Mouse (Mus musculus) forebrain, embryonic 12.5 days (tissue): ENCODE measurements around the gene Srsy. TPM values are rescaled to one million over a fixed set of nuclear protein-coding genes. Genes with fewer than 3 reads are reported as not detected.
"Not testable (repeated sequence)": the region's sequence is repeated elsewhere in the genome, so short reads cannot be mapped to it uniquely, and the experiment has no call there.

Experiments used
- ATAC-seq: fragments of 200-750 bp; cut with Nextera tagmentation; 2 replicates; pipeline ENCODE4 v1.8.0; 2017; ENCODE audit warnings: moderate TSS enrichment; ENCODE audit not compliant: low FRiP score
- H3K27ac ChIP-seq: fragments of 300-500 bp; sonication (generic); 2 replicates; pipeline ENCODE4 v1.5.1; 2016; ENCODE audit warnings: mild to moderate bottlenecking
- H3K27me3 ChIP-seq: fragments of 300-500 bp; sonication (generic); 2 replicates; pipeline ENCODE4 v1.6.1; 2016; ENCODE audit warnings: mild to moderate bottlenecking
- H3K36me3 ChIP-seq: fragments of 300-500 bp; sonication (generic); replicated peaks from 2 replicates; pipeline ENCODE4 v1.6.1; 2016; ENCODE audit warnings: mild to moderate bottlenecking
- H3K4me1 ChIP-seq: fragments of 300-500 bp; sonication (generic); 2 replicates; pipeline ENCODE4 v1.6.1; 2016
- H3K4me2 ChIP-seq: fragments of 300-500 bp; sonication (generic); 2 replicates; pipeline ENCODE4 v1.6.1; 2016; ENCODE audit warnings: mild to moderate bottlenecking, moderate library complexity
- H3K4me3 ChIP-seq: fragments of 300-500 bp; sonication (generic); replicated peaks from 2 replicates; pipeline ENCODE4 v1.5.1; 2016; ENCODE audit warnings: mild to moderate bottlenecking
- H3K9ac ChIP-seq: fragments of 300-500 bp; sonication (generic); 2 replicates; pipeline ENCODE4 v1.6.1; 2016; ENCODE audit warnings: mild to moderate bottlenecking
- H3K9me3 ChIP-seq: fragments of 300-500 bp; sonication (generic); 2 replicates; pipeline ENCODE4 v1.6.1; 2016
- WGBS: fragments of 180-500 bp; shearing (Covaris S2); methylation state at CpG from one replicate; pipeline ENCODE4 v1.1.7; 2016; 5-methylcytosine and 5-hydroxymethylcytosine counted together
- polyA plus RNA-seq: library from polyadenylated mRNA; unstranded; fragments of >200 nt; fragmentation: Nextera tagmentation; extraction: Ambion mirVana; gene quantifications from 2 replicates; pipeline ENCODE4 v1.2.1, GENCODE M21; 2016

Gene Srsy
- not detected in 2 replicates for polyA plus RNA-seq

- no CpG with 5 or more reads among the region's 1 CpGs for WGBS
- H3K4me2 ChIP-seq, result not testable (repeated sequence)
These were observed at the start of gene Srsy for GRCm38 (mm10) chrY:17937230-17937629. Srsy (minus strand) TSS chrY:17937330.

More at GRCm38 (mm10) chrY:17937230-17937629, at the start of gene Srsy:
- H3K36me3 ChIP-seq, H3K4me3 ChIP-seq, ATAC-seq, H3K27ac ChIP-seq, H3K27me3 ChIP-seq, H3K9me3 ChIP-seq, H3K4me1 ChIP-seq, H3K9ac ChIP-seq: not testable (repeated sequence)

Other genes with a start within 250 kb of the Srsy start
- gene Gm21904, start 91.1 kb downstream of the Srsy start, polyA plus RNA-seq, result not detected in 2 replicates
- gene Gm20772, start 62.6 kb downstream of the Srsy start, polyA plus RNA-seq, result not detected in 2 replicates
- not detected in 2 replicates for gene Gm20831, start 62.6 kb downstream of the Srsy start, polyA plus RNA-seq
- not detected in 2 replicates for gene Gm21764, start 124.5 kb upstream of the Srsy start, polyA plus RNA-seq
- gene Ssty1, start 151.8 kb upstream of the Srsy start, polyA plus RNA-seq, result not detected in 2 replicates